Mouse (Mus musculus) limb, embryonic 13.5 days (tissue): Measurements from ENCODE around the gene Gm37240. TPM values are rescaled to one million over a fixed set of nuclear protein-coding genes. Genes with fewer than 3 reads are reported as not detected.

ENCODE experiments used
- ATAC-seq: fragments of 200-750 bp; cut with Nextera tagmentation; 2 replicates; pipeline ENCODE4 v1.8.0; 2017; ENCODE audit warnings: low read depth, moderate number of reproducible peaks, moderate TSS enrichment; ENCODE audit not compliant: low FRiP score
- H3K27ac ChIP-seq: fragments of 300-500 bp; sonication (generic); 2 replicates; pipeline ENCODE4 v1.5.1; 2015; ENCODE audit warnings: inconsistent platforms, mild to moderate bottlenecking, moderate library complexity
- H3K27me3 ChIP-seq: fragments of 300-500 bp; sonication (generic); 2 replicates; pipeline ENCODE4 v1.6.1; 2015; ENCODE audit warnings: mild to moderate bottlenecking, inconsistent platforms
- H3K36me3 ChIP-seq: fragments of 300-500 bp; sonication (generic); 2 replicates; pipeline ENCODE4 v1.6.1; 2015; ENCODE audit warnings: inconsistent platforms, mild to moderate bottlenecking, moderate library complexity
- H3K4me1 ChIP-seq: fragments of 300-500 bp; sonication (generic); 2 replicates; pipeline ENCODE4 v1.6.1; 2015; ENCODE audit warnings: inconsistent platforms
- H3K4me2 ChIP-seq: fragments of 300-500 bp; sonication (generic); replicated peaks from 2 replicates; pipeline ENCODE4 v1.6.1; 2015; ENCODE audit warnings: inconsistent platforms, mild to moderate bottlenecking, moderate library complexity
- H3K4me3 ChIP-seq: fragments of 300-500 bp; sonication (generic); 2 replicates; pipeline ENCODE4 v1.5.1; 2015; ENCODE audit warnings: moderate library complexity, mild to moderate bottlenecking, inconsistent platforms
- H3K9ac ChIP-seq: fragments of 300-500 bp; sonication (generic); 2 replicates; pipeline ENCODE4 v1.6.1; 2015; ENCODE audit warnings: mild to moderate bottlenecking, inconsistent platforms
- H3K9me3 ChIP-seq: fragments of 300-500 bp; sonication (generic); 2 replicates; pipeline ENCODE4 v1.6.1; 2016; ENCODE audit warnings: inconsistent platforms
- WGBS: fragments of 180-500 bp; shearing (Covaris S2); methylation state at CpG from one replicate; pipeline ENCODE4 v1.1.7; 2015; 5-methylcytosine and 5-hydroxymethylcytosine counted together
- polyA plus RNA-seq: library from polyadenylated mRNA; unstranded; fragments of >200 nt; fragmentation: Nextera tagmentation; extraction: Ambion mirVana; gene quantifications from 2 replicates; pipeline ENCODE4 v1.2.1, GENCODE M21; 2015

Gene Gm37240
- polyA plus RNA-seq, 1 experiment from 2014 or later = 6.1 TPM

GRCm38 (mm10) chr3:84732516-84732915 is 1154.8 kb downstream of the Gm37240 start:
- H3K4me1 ChIP-seq = peaks cover 44% of the 10 kb centered on the region
- H3K9ac ChIP-seq = no peak overlapping the region
- H3K36me3 ChIP-seq = no peaks in the 10 kb centered on the region
- 5% methylated on average over 6 of the region's 6 CpGs for WGBS
- H3K4me3 ChIP-seq = peak overlapping the region; percentile 35
- H3K9me3 ChIP-seq = no peaks in the 10 kb centered on the region
- peaks cover 16% of the 10 kb centered on the region for H3K27me3 ChIP-seq
- ATAC-seq = no peak
- H3K27ac ChIP-seq = no peak overlapping the region
- peak overlapping the region; percentile 66 for H3K4me2 ChIP-seq

- Histone ChIP-seq H3K4me3 (peak overlapping the region; percentile 35), H3K27ac (no peak overlapping the region), H3K4me2 (peak overlapping the region; percentile 66), H3K4me1 (peaks cover 44% of the 10 kb centered on the region), H3K27me3 (peaks cover 16% of the 10 kb centered on the region), H3K9ac (peak overlapping the region; percentile 45; the same call in 1 of the 2 replicates), H3K36me3 (no peaks in the 10 kb centered on the region), H3K9me3 (no peaks in the 10 kb centered on the region)
- 4% methylated on average over 20 of the region's 20 CpGs for WGBS
- no peak for ATAC-seq
Observed at GRCm38 (mm10) chr3:84732016-84732502, 1155.3 kb downstream of the Gm37240 start.

GRCm38 (mm10) chr3:84731403-84732015 is 1155.8 kb downstream of the Gm37240 start:
- H3K27ac ChIP-seq = no peak overlapping the region
- peaks cover 44% of the 10 kb centered on the region for H3K4me1 ChIP-seq
- H3K36me3 ChIP-seq = no peaks in the 10 kb centered on the region
- H3K27me3 ChIP-seq = peaks cover 16% of the 10 kb centered on the region
- 8% methylated on average over 9 of the region's 9 CpGs for WGBS
- H3K4me3 ChIP-seq = peak overlapping the region; percentile 35
- no peaks in the 10 kb centered on the region for H3K9me3 ChIP-seq
- ATAC-seq = no peak
- H3K4me2 ChIP-seq = peak overlapping the region; percentile 66
- H3K9ac ChIP-seq = peak overlapping the region; percentile 45; the same call in 1 of the 2 replicates

- Histone ChIP-seq H3K9ac (no peak overlapping the region), H3K27me3 (peaks cover 16% of the 10 kb centered on the region), H3K4me3 (no peak overlapping the region), H3K4me1 (peaks cover 44% of the 10 kb centered on the region), H3K4me2 (peak overlapping the region; percentile 66; the same call in 1 of the 2 replicates), H3K36me3 (no peaks in the 10 kb centered on the region), H3K9me3 (no peaks in the 10 kb centered on the region), H3K27ac (no peak overlapping the region)
- ATAC-seq = no peak
- 35% methylated on average over 5 of the region's 5 CpGs for WGBS
Observed at GRCm38 (mm10) chr3:84731003-84731402, 1156.3 kb downstream of the Gm37240 start.

GRCm38 (mm10) chr3:84729806-84730205 is 1157.5 kb downstream of the Gm37240 start:
- H3K9me3 ChIP-seq = no peaks in the 10 kb centered on the region
- 80% methylated on average over 6 of the region's 6 CpGs for WGBS
- H3K27ac ChIP-seq = no peak overlapping the region
- no peaks in the 10 kb centered on the region for H3K36me3 ChIP-seq
- peaks cover 16% of the 10 kb centered on the region for H3K27me3 ChIP-seq
- H3K4me2 ChIP-seq = no peak overlapping the region
- ATAC-seq = no peak
- H3K9ac ChIP-seq = no peak overlapping the region
- H3K4me1 ChIP-seq = peaks cover 35% of the 10 kb centered on the region
- H3K4me3 ChIP-seq = no peak overlapping the region

GRCm38 (mm10) chr3:84723996-84724395 is 1163.3 kb downstream of the Gm37240 start:
- H3K36me3 ChIP-seq = no peaks in the 10 kb centered on the region
- no peak overlapping the region for H3K4me2 ChIP-seq
- H3K27ac ChIP-seq = no peak overlapping the region
- H3K27me3 ChIP-seq = no peaks in the 10 kb centered on the region
- no peak overlapping the region for H3K9ac ChIP-seq
- H3K9me3 ChIP-seq = no peaks in the 10 kb centered on the region
- H3K4me3 ChIP-seq = no peak overlapping the region
- no peak for ATAC-seq
- no peaks in the 10 kb centered on the region for H3K4me1 ChIP-seq
- WGBS = 71% methylated on average over 5 of the region's 5 CpGs

- Histone ChIP-seq H3K4me2 (no peak overlapping the region), H3K36me3 (no peaks in the 10 kb centered on the region), H3K4me1 (0 out of 2 replicates have a peak, but pooled peaks cover 3% of the 10 kb centered on the region), H3K9ac (no peak overlapping the region), H3K27me3 (no peaks in the 10 kb centered on the region), H3K27ac (no peak overlapping the region), H3K9me3 (no peaks in the 10 kb centered on the region), H3K4me3 (no peak overlapping the region)
- WGBS = 92% methylated on average over 4 of the region's 4 CpGs
- no peak for ATAC-seq
Observed at GRCm38 (mm10) chr3:84722680-84723079, 1164.6 kb downstream of the Gm37240 start.

- H3K9ac ChIP-seq = no peak overlapping the region
- H3K4me2 ChIP-seq = no peak overlapping the region
- no peak for ATAC-seq
- no peaks in the 10 kb centered on the region for H3K36me3 ChIP-seq
- 0 out of 2 replicates have a peak, but pooled peaks cover 3% of the 10 kb centered on the region for H3K4me1 ChIP-seq
- no peaks in the 10 kb centered on the region for H3K27me3 ChIP-seq
- H3K9me3 ChIP-seq = 0 out of 2 replicates have a peak, but pooled peaks cover 6% of the 10 kb centered on the region
- no peak overlapping the region for H3K27ac ChIP-seq
- WGBS = 94% methylated on average over 15 of the region's 15 CpGs
- H3K4me3 ChIP-seq = no peak overlapping the region
Observed at GRCm38 (mm10) chr3:84715073-84715768, 1172.1 kb downstream of the Gm37240 start.

GRCm38 (mm10) chr3:84712941-84713340 is 1174.4 kb downstream of the Gm37240 start:
- H3K9ac ChIP-seq = no peak overlapping the region

GRCm38 (mm10) chr3:84710723-84711122 is 1176.6 kb downstream of the Gm37240 start:
- ATAC-seq = no peak
- H3K9ac ChIP-seq = no peak overlapping the region
- no peaks in the 10 kb centered on the region for H3K4me1 ChIP-seq
- peaks cover 8% of the 10 kb centered on the region; the same call in 1 of the 2 replicates for H3K9me3 ChIP-seq
- H3K4me2 ChIP-seq = no peak overlapping the region
- no peaks in the 10 kb centered on the region for H3K36me3 ChIP-seq
- H3K4me3 ChIP-seq = no peak overlapping the region
- no peaks in the 10 kb centered on the region for H3K27me3 ChIP-seq
- no peak overlapping the region for H3K27ac ChIP-seq
- WGBS = 83% methylated on average over 4 of the region's 4 CpGs

More at GRCm38 (mm10) chr3:84712941-84713340, 1174.4 kb downstream of the Gm37240 start:
- Histone ChIP-seq H3K27me3 (no peaks in the 10 kb centered on the region), H3K4me2 (no peak overlapping the region), H3K4me1 (no peaks in the 10 kb centered on the region), H3K27ac (no peak overlapping the region), H3K4me3 (no peak overlapping the region), H3K36me3 (no peaks in the 10 kb centered on the region), H3K9me3 (0 out of 2 replicates have a peak, but pooled peaks cover 6% of the 10 kb centered on the region)
- ATAC-seq = no peak
- 43% methylated on average over 2 of the region's 2 CpGs for WGBS

- peaks cover 2% of the 10 kb centered on the region; the same call in 1 of the 2 replicates for H3K9me3 ChIP-seq
- H3K9ac ChIP-seq = no peak overlapping the region
- no peak overlapping the region for H3K27ac ChIP-seq
- no peak overlapping the region for H3K4me3 ChIP-seq
- no peaks in the 10 kb centered on the region for H3K36me3 ChIP-seq
- no peaks in the 10 kb centered on the region for H3K4me1 ChIP-seq
- H3K4me2 ChIP-seq = no peak overlapping the region
- ATAC-seq = no peak
- no peaks in the 10 kb centered on the region for H3K27me3 ChIP-seq
- 90% methylated on average over 8 of the region's 8 CpGs for WGBS
Observed at GRCm38 (mm10) chr3:84709967-84710366, 1177.4 kb downstream of the Gm37240 start.

- Histone ChIP-seq H3K36me3 (no peaks in the 10 kb centered on the region), H3K4me3 (no peak overlapping the region), H3K27ac (no peak overlapping the region), H3K27me3 (0 out of 2 replicates have a peak, but pooled peaks cover 3% of the 10 kb centered on the region), H3K4me1 (no peaks in the 10 kb centered on the region), H3K9ac (no peak overlapping the region), H3K9me3 (peaks cover 2% of the 10 kb centered on the region; the same call in 1 of the 2 replicates), H3K4me2 (no peak overlapping the region)
- ATAC-seq = no peak
- 83% methylated on average over 8 of the region's 8 CpGs for WGBS
Observed at GRCm38 (mm10) chr3:84709100-84709499, 1178.2 kb downstream of the Gm37240 start.
